Mouse (Mus musculus) spleen, adult 18-20 months (tissue): ENCODE data around the gene Olfr625-ps1.
A peak's percentile ranks its signal among the peaks of the same experiment; 100 is the strongest.
"Not testable (repeated sequence)": the region's sequence is repeated elsewhere in the genome, so short reads cannot be mapped to it uniquely, and the experiment has no call there.

Source experiments
- DNase-seq, 2 experiments: peaks; one replicate each; pipeline ENCODE4 v3.0.0; 2022; ENCODE audit warnings: mixed read lengths in 2 of 2

Olfr625-ps1 gene

GRCm38 (mm10) chr7:103682420-103682819 lies at the start of gene Olfr625-ps1:
Olfr625-ps1 (plus strand) TSS chr7:103682720.
- no peak for DNase-seq

GRCm38 (mm10) chr7:103636795-103637194 lies 45.7 kb upstream of the Olfr625-ps1 start:
- DNase-seq = no peak

GRCm38 (mm10) chr7:103642602-103643001 lies 39.9 kb upstream of the Olfr625-ps1 start, which contains the start of gene Olfr622:
Olfr622 (minus strand) TSS chr7:103642702.
- DNase-seq = no peak

GRCm38 (mm10) chr7:103644070-103644469 lies 38.5 kb upstream of the Olfr625-ps1 start:
- no peak for DNase-seq

GRCm38 (mm10) chr7:103663598-103663997 lies 18.9 kb upstream of the Olfr625-ps1 start, which contains the start of gene Olfr623:
Olfr623 (minus strand) TSS chr7:103663698.
- no peak for DNase-seq

GRCm38 (mm10) chr7:103671091-103671490 lies 11.4 kb upstream of the Olfr625-ps1 start, which contains the start of gene Olfr624:
Olfr624 (minus strand) TSS chr7:103671191.
- no peak for DNase-seq

- DNase-seq = no peak
Observed at GRCm38 (mm10) chr7:103699469-103699868, 16.9 kb downstream of the Olfr625-ps1 start.

GRCm38 (mm10) chr7:103712024-103712423 lies 29.5 kb downstream of the Olfr625-ps1 start:
- DNase-seq = peak in 1 of 2 experiments; percentile 5

- DNase-seq = no peak
Observed at GRCm38 (mm10) chr7:103714371-103714770, 31.9 kb downstream of the Olfr625-ps1 start, which contains the start of gene Olfr243. Olfr243 (plus strand) TSS chr7:103714671.

GRCm38 (mm10) chr7:103716398-103716797 lies 33.9 kb downstream of the Olfr625-ps1 start:
- DNase-seq = not testable (repeated sequence)

- no peak for DNase-seq
Observed at GRCm38 (mm10) chr7:103730074-103730473, 47.6 kb downstream of the Olfr625-ps1 start, which contains the start of gene Olfr628. Olfr628 (plus strand) TSS chr7:103730374.
